Mouse (Mus musculus): ENCODE data around the gene Nckap1.

DNA sequence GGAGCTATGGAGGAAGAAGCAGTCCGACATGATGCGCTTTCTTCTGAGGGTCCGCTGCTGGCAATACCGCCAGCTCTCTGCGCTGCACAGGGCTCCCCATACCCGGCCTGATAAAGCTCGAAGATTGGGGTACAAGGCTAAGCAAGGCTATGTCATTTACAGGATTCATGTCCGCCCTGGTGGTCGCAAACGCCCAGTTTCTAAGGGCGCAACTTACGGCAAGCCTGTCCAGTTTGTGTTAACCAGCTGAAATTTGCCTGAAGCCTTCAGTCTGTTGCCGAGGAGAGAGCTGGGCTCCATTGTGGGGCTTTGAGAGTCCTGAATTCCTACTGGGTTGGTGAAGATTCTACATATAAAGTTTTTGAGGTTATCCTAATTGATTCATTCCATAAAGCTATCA lies 21.6 kb upstream of the Nckap1 start:
- no peak for TF ChIP-seq CTCF (IDR thresholded peaks at IDR 0.05; ENCODE audit: low read depth)
- no peak for TF ChIP-seq EP300 (IDR thresholded peaks at IDR 0.05; ENCODE audit: low read depth)

Measured in heart, postnatal 0 days (tissue).